Mouse (Mus musculus): ENCODE data around the gene Pkd1. TPM values are rescaled to one million over a fixed set of nuclear protein-coding genes. Genes with fewer than 3 reads are reported as not detected.

Gene Pkd1
- total and polyA plus RNA-seq, 3 experiments: 2.8 to 13.4 (median 8.3) TPM

- H3K4me3 ChIP-seq (replicated peaks in 1 of 3; ENCODE audit: low read depth in 2 of 3, low read length in 2 of 3, poor library complexity in 1 of 3): no peak overlapping the region
- no peak overlapping the region for H3K4me2 ChIP-seq (ENCODE audit: insufficient read depth, low read depth, poor library complexity, severe bottlenecking)
- no peak overlapping the region for H3K27ac ChIP-seq (ENCODE audit: insufficient read depth, low read depth)
- no peaks in the 10 kb centered on the region for H3K27me3 ChIP-seq (replicated peaks)
- TF ChIP-seq ZKSCAN1 (IDR thresholded peaks at IDR 0.05; ENCODE audit: borderline replicate concordance, low read depth, low read length) (no peak), KAT2A (IDR thresholded peaks at IDR 0.05; ENCODE audit: insufficient replicate concordance, low read length) (no peak), IRF4 (IDR thresholded peaks at IDR 0.05; ENCODE audit: low read depth, low read length) (no peak), E2F4 (IDR thresholded peaks at IDR 0.05; ENCODE audit: insufficient replicate concordance, low read depth, low read length) (no peak), MXI1 (IDR thresholded peaks at IDR 0.05; ENCODE audit: low read depth, low read length) (no peak), GABPA (IDR thresholded peaks at IDR 0.05; ENCODE audit: insufficient replicate concordance, low read depth, low read length) (no peak)
- no peak overlapping the region for H3K9ac ChIP-seq (ENCODE audit: insufficient read depth, low read depth)
- H3K9me3 ChIP-seq (replicated peaks; ENCODE audit: low read length): no peaks in the 10 kb centered on the region
- in situ Hi-C loops (cut with MboI; ENCODE audit: low pct_ligation_motif_present, low pct_unique_long_range_greater_than_20kb, low sequenced_read_pairs): loop anchor here (5.0 kb wide), 1 partner anchor 93 kb away; the partner anchor contains the start of gene Pkd1
- dilution Hi-C loops (cut with MboI; ENCODE audit: extremely low pct_ligation_motif_present, extremely low pct_unique_long_range_greater_than_20kb, low sequenced_read_pairs): no loop called here
- no peaks in the 10 kb centered on the region for H3K79me2 ChIP-seq (replicated peaks; ENCODE audit: control insufficient read depth, extremely low read depth, insufficient read depth, poor library complexity, severe bottlenecking)
- DNase-seq (ENCODE audit: extremely low read depth): no peak
- peaks cover 2 to 48% of the 10 kb centered on the region in 2 experiments for H3K4me1 ChIP-seq (ENCODE audit: control insufficient read depth in 1 of 2, insufficient read depth in 2 of 2)
- H3K36me3 ChIP-seq (replicated peaks in 1 of 2; ENCODE audit: control insufficient read depth in 1 of 2, insufficient read depth in 1 of 2, low read length in 1 of 2): peaks cover 0 to 46% of the 10 kb centered on the region in 2 experiments
Observed at GRCm38 (mm10) chr17:24640119-24640518, 90.5 kb downstream of the Pkd1 start.

GRCm38 (mm10) chr17:24640581-24640980, 90.9 kb downstream of the Pkd1 start:
- Histone ChIP-seq H3K79me2 (replicated peaks; ENCODE audit: control insufficient read depth, extremely low read depth, insufficient read depth, poor library complexity, severe bottlenecking) (no peaks in the 10 kb centered on the region), H3K9me3 (replicated peaks; ENCODE audit: low read length) (no peaks in the 10 kb centered on the region), H3K27me3 (replicated peaks) (no peaks in the 10 kb centered on the region), H3K4me3 (replicated peaks in 1 of 3; ENCODE audit: low read depth in 2 of 3, low read length in 2 of 3, poor library complexity in 1 of 3) (no peak overlapping the region), H3K27ac (ENCODE audit: insufficient read depth, low read depth) (no peak overlapping the region), H3K9ac (ENCODE audit: insufficient read depth, low read depth) (no peak overlapping the region), H3K4me1 (ENCODE audit: control insufficient read depth in 1 of 2, insufficient read depth in 2 of 2) (peaks cover 7 to 48% of the 10 kb centered on the region in 2 experiments), H3K36me3 (replicated peaks in 1 of 2; ENCODE audit: control insufficient read depth in 1 of 2, insufficient read depth in 1 of 2, low read length in 1 of 2) (peaks cover 0 to 42% of the 10 kb centered on the region in 2 experiments), H3K4me2 (ENCODE audit: insufficient read depth, low read depth, poor library complexity, severe bottlenecking) (no peak overlapping the region)
- DNase-seq (ENCODE audit: extremely low read depth): no peak
- TF ChIP-seq UBTF (IDR thresholded peaks at IDR 0.05; ENCODE audit: low read depth, low read length) (no peak), ZKSCAN1 (IDR thresholded peaks at IDR 0.05; ENCODE audit: borderline replicate concordance, low read depth, low read length) (no peak), IRF4 (IDR thresholded peaks at IDR 0.05; ENCODE audit: low read depth, low read length) (no peak), BHLHE40 (IDR thresholded peaks at IDR 0.05; ENCODE audit: low read depth, low read length) (no peak), EP300 (IDR thresholded peaks at IDR 0.05; ENCODE audit: low read length) (no peak), TCF12 (IDR thresholded peaks at IDR 0.05; ENCODE audit: low read depth, low read length) (no peak), PAX5 (IDR thresholded peaks at IDR 0.05; ENCODE audit: low read length) (no peak), ZNF384 (IDR thresholded peaks at IDR 0.05; ENCODE audit: low read depth, low read length) (no peak), HCFC1 (IDR thresholded peaks at IDR 0.05; ENCODE audit: low read depth, low read length) (no peak), CHD2 (IDR thresholded peaks at IDR 0.05; ENCODE audit: low read length) (no peak), RCOR1 (conservative IDR thresholded peaks at IDR 0.05; ENCODE audit: low read depth, low read length) (no peak), KAT2A (IDR thresholded peaks at IDR 0.05; ENCODE audit: insufficient replicate concordance, low read length) (no peak), MXI1 (IDR thresholded peaks at IDR 0.05; ENCODE audit: low read depth, low read length) (no peak), JUN (IDR thresholded peaks at IDR 0.05; ENCODE audit: insufficient read depth, low read depth, low read length) (no peak), SIN3A (IDR thresholded peaks at IDR 0.05; ENCODE audit: low read length) (no peak), SMC3 (IDR thresholded peaks at IDR 0.05; ENCODE audit: low read depth, low read length) (no peak)
- dilution Hi-C loops (cut with MboI; ENCODE audit: extremely low pct_ligation_motif_present, extremely low pct_unique_long_range_greater_than_20kb, low sequenced_read_pairs) (no loop called here), in situ Hi-C loops (cut with MboI; ENCODE audit: low pct_ligation_motif_present, low pct_unique_long_range_greater_than_20kb, low sequenced_read_pairs) (loop anchor here (5.0 kb wide), 1 partner anchor 93 kb away; the partner anchor contains the start of gene Pkd1)
